Mouse (Mus musculus) adrenal gland, postnatal 14 days (tissue): ENCODE measurements at regions not wholly inside any gene's neighbourhood (a gene's known extent, or its start where the extent isn't known, plus 50 kb on each side); places are given as distances from the start of the nearest gene placed in this dataset.

Experiments used
- DNase-seq: peaks from one replicate; pipeline ENCODE4 v3.0.0; 2021; ENCODE audit warnings: mixed read lengths

- no peak for DNase-seq
Measured at GRCm38 (mm10) chr19:30433141-30433540, 116.3 kb downstream of the Dkk1 start.

GRCm38 (mm10) chr19:30435054-30435738 lies 114.3 kb downstream of the Dkk1 start:
- DNase-seq = no peak

GRCm38 (mm10) chr19:30450869-30451542 lies 98.5 kb downstream of the Dkk1 start:
- DNase-seq = no peak

- DNase-seq = no peak
Measured at GRCm38 (mm10) chr19:30451543-30451920, 97.9 kb downstream of the Dkk1 start.

- DNase-seq = no peak
Measured at GRCm38 (mm10) chr19:30452671-30453070, 96.8 kb downstream of the Dkk1 start.

- no peak for DNase-seq
Measured at GRCm38 (mm10) chr19:30483436-30483835, 66.0 kb downstream of the Dkk1 start.

- no peak for DNase-seq
Measured at GRCm38 (mm10) chr19:30489786-30490185, 59.7 kb downstream of the Dkk1 start.

- DNase-seq = no peak
Measured at GRCm38 (mm10) chr19:30490916-30491315, 58.5 kb downstream of the Dkk1 start.
